Mouse (Mus musculus) ES-Bruce4 (cell line): ENCODE measurements around the gene Gm49601.

Experiments used
- CTCF ChIP-seq: IDR thresholded peaks from one replicate; pipeline ENCODE4 v1.8.1; 2011; ENCODE audit warnings: low read depth, low read length
- POLR2A ChIP-seq: IDR thresholded peaks from one replicate; pipeline ENCODE4 v1.8.1; 2011; ENCODE audit warnings: low read length; ENCODE audit not compliant: insufficient read depth

- TF ChIP-seq POLR2A (no peak), CTCF (no peak)
These were observed 5.8 kb upstream of the Gm49601 start for GRCm38 (mm10) chr16:18632059-18632458.
